Mouse (Mus musculus) hindbrain, embryonic 10.5 days (tissue): ENCODE results near the gene Swsap1. TPM values are rescaled to one million over a fixed set of nuclear protein-coding genes. Genes with fewer than 3 reads are reported as not detected.

ENCODE experiments used
- polyA plus RNA-seq: library from polyadenylated mRNA; unstranded; fragments of >200 nt; fragmentation: Nextera tagmentation; extraction: Ambion mirVana; gene quantifications from 2 replicates; pipeline ENCODE4 v1.2.1, GENCODE M21; 2016

Gene Swsap1
- polyA plus RNA-seq, 1 experiment from 2014 or later, result 9.3 TPM

Other genes starting within 250 kb of the Swsap1 start
- gene Ldlr, start 232.3 kb upstream of the Swsap1 start, polyA plus RNA-seq, result 51.1 and 55.1 TPM in 2 replicates
- 132 and 165 TPM in 2 replicates for gene Spc24, start 195.5 kb upstream of the Swsap1 start, polyA plus RNA-seq
- 10.0 and 11.0 TPM in 2 replicates for gene Kank2, start 157.0 kb upstream of the Swsap1 start, polyA plus RNA-seq
- gene Angptl8, start 120.2 kb upstream of the Swsap1 start, polyA plus RNA-seq, result 0.70 and 0.85 TPM in 2 replicates
- 23.7 and 24.1 TPM in 2 replicates for gene Dock6, start 103.1 kb upstream of the Swsap1 start, polyA plus RNA-seq
- gene Rab3d, start 37.6 kb upstream of the Swsap1 start, polyA plus RNA-seq, result 8.9 and 10.9 TPM in 2 replicates
- gene Ccdc159, start 28.3 kb upstream of the Swsap1 start, polyA plus RNA-seq, result 4.2 and 5.1 TPM in 2 replicates
- 39.1 and 46.1 TPM in 2 replicates for gene Tmem205, start 28.2 kb upstream of the Swsap1 start, polyA plus RNA-seq
- 15.6 and 30.6 TPM in 2 replicates for gene Plppr2, start 18.7 kb upstream of the Swsap1 start, polyA plus RNA-seq
- gene Epor, start 7.8 kb downstream of the Swsap1 start, polyA plus RNA-seq, result 9.3 and 9.6 TPM in 2 replicates
- 3.7 and 5.7 TPM in 2 replicates for gene Rgl3, start 33.7 kb downstream of the Swsap1 start, polyA plus RNA-seq
- gene Ccdc151, start 46.9 kb downstream of the Swsap1 start, polyA plus RNA-seq, result 5.1 and 6.7 TPM in 2 replicates
- 115 and 120 TPM in 2 replicates for gene Prkcsh, start 47.1 kb downstream of the Swsap1 start, polyA plus RNA-seq
- 22.7 and 57.1 TPM in 2 replicates for gene Elavl3, start 96.3 kb downstream of the Swsap1 start, polyA plus RNA-seq
- gene Gm49318, start 115.5 kb downstream of the Swsap1 start, polyA plus RNA-seq, result not detected in 2 replicates
- 11.1 and 15.4 TPM in 2 replicates for gene Zfp653, start 115.6 kb downstream of the Swsap1 start, polyA plus RNA-seq
- gene Ecsit, start 129.7 kb downstream of the Swsap1 start, polyA plus RNA-seq, result 42.6 and 45.5 TPM in 2 replicates
- 2.4 TPM in 2 replicates for gene Cnn1, start 143.5 kb downstream of the Swsap1 start, polyA plus RNA-seq
- 250 and 261 TPM in 2 replicates for gene Elof1, start 161.4 kb downstream of the Swsap1 start, polyA plus RNA-seq
- 20.9 and 23.7 TPM in 2 replicates for gene Acp5, start 180.0 kb downstream of the Swsap1 start, polyA plus RNA-seq
- gene Pigyl, start 201.1 kb downstream of the Swsap1 start, polyA plus RNA-seq, result 55.6 and 68.3 TPM in 2 replicates
- gene Zfp872, start 232.3 kb downstream of the Swsap1 start, polyA plus RNA-seq, result 0.11 TPM in 1 of 2 replicates, not detected in the other